Mouse (Mus musculus) layer of hippocampus, adult 9-10 months (tissue): ENCODE measurements around the gene Ccdc36.

Experiments used
- DNase-seq: peaks from one replicate; pipeline ENCODE4 v3.0.0; 2022; ENCODE audit warnings: low spot score

Gene Ccdc36

GRCm38 (mm10) chr9:108428384-108428783 lies at the start of gene Ccdc36:
TSS of gene Ccdc36 (minus strand) at chr9:108428484.
- DNase-seq, result no peak

GRCm38 (mm10) chr9:108474528-108474927 lies 46.2 kb upstream of the Ccdc36 start:
- DNase-seq, result no peak

GRCm38 (mm10) chr9:108469845-108470244 lies 41.6 kb upstream of the Ccdc36 start:
- DNase-seq, result no peak

GRCm38 (mm10) chr9:108469430-108469829 lies 41.1 kb upstream of the Ccdc36 start:
- DNase-seq, result no peak

GRCm38 (mm10) chr9:108466219-108466618 lies 37.9 kb upstream of the Ccdc36 start:
- DNase-seq, result no peak

GRCm38 (mm10) chr9:108463713-108464112 lies 35.4 kb upstream of the Ccdc36 start:
- no peak for DNase-seq

GRCm38 (mm10) chr9:108462192-108462591 lies 33.9 kb upstream of the Ccdc36 start:
- DNase-seq, result no peak

GRCm38 (mm10) chr9:108461675-108462074 lies 33.4 kb upstream of the Ccdc36 start:
- no peak for DNase-seq

GRCm38 (mm10) chr9:108461181-108461631 lies 32.9 kb upstream of the Ccdc36 start, which contains the start of gene Klhdc8b:
TSS of gene Klhdc8b (minus strand) at chr9:108461581.
- no peak for DNase-seq

GRCm38 (mm10) chr9:108460319-108461178 lies 32.3 kb upstream of the Ccdc36 start, which contains the start of gene Ccdc71:
TSS of gene Ccdc71 (plus strand) at chr9:108460527.
- peak; percentile 59 for DNase-seq

- DNase-seq, result no peak
Measured at GRCm38 (mm10) chr9:108459939-108460318, 31.6 kb upstream of the Ccdc36 start.

- no peak for DNase-seq
Measured at GRCm38 (mm10) chr9:108456953-108457352, 28.7 kb upstream of the Ccdc36 start.

GRCm38 (mm10) chr9:108455747-108456571 lies 27.7 kb upstream of the Ccdc36 start:
- no peak for DNase-seq

GRCm38 (mm10) chr9:108454429-108454828 lies 26.1 kb upstream of the Ccdc36 start:
- DNase-seq, result no peak

GRCm38 (mm10) chr9:108453458-108453857 lies 25.2 kb upstream of the Ccdc36 start:
- DNase-seq, result no peak

- no peak for DNase-seq
Measured at GRCm38 (mm10) chr9:108452911-108453310, 24.6 kb upstream of the Ccdc36 start.

- peak; percentile 71 for DNase-seq
Measured at GRCm38 (mm10) chr9:108452291-108452906, 24.1 kb upstream of the Ccdc36 start.

- no peak for DNase-seq
Measured at GRCm38 (mm10) chr9:108451519-108452160, 23.4 kb upstream of the Ccdc36 start.

GRCm38 (mm10) chr9:108451170-108451493 lies 22.8 kb upstream of the Ccdc36 start:
- no peak for DNase-seq

GRCm38 (mm10) chr9:108450292-108451169 lies 22.2 kb upstream of the Ccdc36 start:
- no peak for DNase-seq

- no peak for DNase-seq
Measured at GRCm38 (mm10) chr9:108449860-108450259, 21.6 kb upstream of the Ccdc36 start.
